Mouse (Mus musculus): ENCODE measurements at regions not wholly inside any gene's neighbourhood (a gene's known extent, or its start where the extent isn't known, plus 50 kb on each side); places are given as distances from the start of the nearest gene placed in this dataset.

GRCm38 (mm10) chr11:112443890-112444289 is 338.1 kb upstream of the Sox9 start:
- Histone ChIP-seq H3K36me3 (ENCODE audit: control insufficient read depth, insufficient read depth) (no peaks in the 10 kb centered on the region), H3K4me3 (no peak overlapping the region), H3ac (ENCODE audit: control insufficient read depth, insufficient read length) (no peak overlapping the region), H3K27me3 (ENCODE audit: control insufficient read depth, insufficient read depth, insufficient read length) (no peaks in the 10 kb centered on the region), H3K79me2 (ENCODE audit: control insufficient read depth, insufficient read depth) (no peaks in the 10 kb centered on the region), H3K4me2 (ENCODE audit: low read depth) (peak overlapping the region; percentile 60)
- TF ChIP-seq USF1 (IDR thresholded peaks at IDR 0.05; ENCODE audit: low read depth) = no peak
- no peak for TF ChIP-seq MYOD1 (IDR thresholded peaks at IDR 0.05; ENCODE audit: control insufficient read depth in 1 of 3, insufficient read length in 2 of 3, low read depth in 2 of 3)
- no peak for TF ChIP-seq CEBPB (IDR thresholded peaks at IDR 0.05; ENCODE audit: insufficient read depth, poor library complexity, severe bottlenecking)
- no peak for TF ChIP-seq TCF3 (IDR thresholded peaks at IDR 0.05; ENCODE audit: insufficient read length, low read depth)
- no peak for TF ChIP-seq SRF (IDR thresholded peaks at IDR 0.05; ENCODE audit: control insufficient read depth, insufficient read length, low read depth)

- Histone ChIP-seq H3K4me2 (ENCODE audit: low read depth) (no peak overlapping the region), H3K27me3 (ENCODE audit: control insufficient read depth, insufficient read depth, insufficient read length) (no peaks in the 10 kb centered on the region), H3K36me3 (ENCODE audit: control insufficient read depth, insufficient read depth) (no peaks in the 10 kb centered on the region), H3K79me2 (ENCODE audit: control insufficient read depth, insufficient read depth) (no peaks in the 10 kb centered on the region), H3ac (ENCODE audit: control insufficient read depth, insufficient read length) (no peak overlapping the region), H3K4me3 (no peak overlapping the region)
- no peak for TF ChIP-seq SRF (IDR thresholded peaks at IDR 0.05; ENCODE audit: control insufficient read depth, insufficient read length, low read depth)
- no peak for TF ChIP-seq E2F4 (IDR thresholded peaks at IDR 0.05; ENCODE audit: insufficient read depth)
- no peak for TF ChIP-seq TCF12 (IDR thresholded peaks at IDR 0.05; ENCODE audit: insufficient read depth, poor library complexity, severe bottlenecking)
- TF ChIP-seq USF1 (IDR thresholded peaks at IDR 0.05; ENCODE audit: low read depth) = no peak
- TF ChIP-seq CEBPB (IDR thresholded peaks at IDR 0.05; ENCODE audit: insufficient read depth, poor library complexity, severe bottlenecking) = no peak
- no peak for TF ChIP-seq MYOD1 (IDR thresholded peaks at IDR 0.05; ENCODE audit: control insufficient read depth in 1 of 3, insufficient read length in 2 of 3, low read depth in 2 of 3)
- TF ChIP-seq MYOG (IDR thresholded peaks at IDR 0.05; ENCODE audit: control insufficient read depth in 1 of 3, insufficient read depth in 1 of 3, insufficient read length in 2 of 3, low read depth in 2 of 3) = no peak
- no peak for TF ChIP-seq REST (IDR thresholded peaks at IDR 0.05; ENCODE audit: insufficient read depth, insufficient read length)
Observed at GRCm38 (mm10) chr11:112449632-112450031, 332.4 kb upstream of the Sox9 start.

GRCm38 (mm10) chr11:112450227-112450626 is 331.8 kb upstream of the Sox9 start:
- Histone ChIP-seq H3K4me3 (no peak overlapping the region), H3K36me3 (ENCODE audit: control insufficient read depth, insufficient read depth) (no peaks in the 10 kb centered on the region), H3ac (ENCODE audit: control insufficient read depth, insufficient read length) (no peak overlapping the region), H3K79me2 (ENCODE audit: control insufficient read depth, insufficient read depth) (no peaks in the 10 kb centered on the region), H3K4me2 (ENCODE audit: low read depth) (no peak overlapping the region), H3K27me3 (ENCODE audit: control insufficient read depth, insufficient read depth, insufficient read length) (no peaks in the 10 kb centered on the region)
- TF ChIP-seq MYOD1 (IDR thresholded peaks at IDR 0.05; ENCODE audit: control insufficient read depth in 1 of 3, insufficient read length in 2 of 3, low read depth in 2 of 3) (peak in 2 of 3 experiments; percentile 56 to 75), POLR2A (IDR thresholded peaks at IDR 0.05; ENCODE audit: insufficient read length, low read depth) (no peak)

GRCm38 (mm10) chr11:112458075-112458474 is 323.9 kb upstream of the Sox9 start:
- Histone ChIP-seq H3K79me2 (ENCODE audit: control insufficient read depth, insufficient read depth) (no peaks in the 10 kb centered on the region), H3K36me3 (ENCODE audit: control insufficient read depth, insufficient read depth) (no peaks in the 10 kb centered on the region), H3K4me3 (no peak overlapping the region), H3ac (ENCODE audit: control insufficient read depth, insufficient read length) (no peak overlapping the region), H3K4me2 (ENCODE audit: low read depth) (no peak overlapping the region), H3K27me3 (ENCODE audit: control insufficient read depth, insufficient read depth, insufficient read length) (no peaks in the 10 kb centered on the region)
- TF ChIP-seq USF1 (IDR thresholded peaks at IDR 0.05; ENCODE audit: low read depth) (no peak), CEBPB (IDR thresholded peaks at IDR 0.05; ENCODE audit: insufficient read depth, poor library complexity, severe bottlenecking) (no peak), MYOG (IDR thresholded peaks at IDR 0.05; ENCODE audit: control insufficient read depth in 1 of 3, insufficient read depth in 1 of 3, insufficient read length in 2 of 3, low read depth in 2 of 3) (no peak), POLR2A (IDR thresholded peaks at IDR 0.05; ENCODE audit: insufficient read length, low read depth) (no peak), MYOD1 (IDR thresholded peaks at IDR 0.05; ENCODE audit: control insufficient read depth in 1 of 3, insufficient read length in 2 of 3, low read depth in 2 of 3) (no peak), REST (IDR thresholded peaks at IDR 0.05; ENCODE audit: insufficient read depth, insufficient read length) (no peak), POLR2AphosphoS2 (IDR thresholded peaks at IDR 0.05; ENCODE audit: insufficient read length, low read depth) (no peak), TCF12 (IDR thresholded peaks at IDR 0.05; ENCODE audit: insufficient read depth, poor library complexity, severe bottlenecking) (no peak), SRF (IDR thresholded peaks at IDR 0.05; ENCODE audit: control insufficient read depth, insufficient read length, low read depth) (no peak), TCF3 (IDR thresholded peaks at IDR 0.05; ENCODE audit: insufficient read length, low read depth) (no peak), MAX (IDR thresholded peaks at IDR 0.05; ENCODE audit: low read depth) (no peak), E2F4 (IDR thresholded peaks at IDR 0.05; ENCODE audit: insufficient read depth) (no peak)

- Histone ChIP-seq H3K4me2 (ENCODE audit: low read depth) (no peak overlapping the region), H3ac (ENCODE audit: control insufficient read depth, insufficient read length) (no peak overlapping the region), H3K27me3 (ENCODE audit: control insufficient read depth, insufficient read depth, insufficient read length) (no peaks in the 10 kb centered on the region)
Observed at GRCm38 (mm10) chr11:112463121-112463520, 318.9 kb upstream of the Sox9 start.

More at GRCm38 (mm10) chr11:112463121-112463520, 318.9 kb upstream of the Sox9 start:
- H3K36me3 ChIP-seq (ENCODE audit: control insufficient read depth, insufficient read depth) = no peaks in the 10 kb centered on the region
- TF ChIP-seq USF1 (IDR thresholded peaks at IDR 0.05; ENCODE audit: low read depth) (no peak), REST (IDR thresholded peaks at IDR 0.05; ENCODE audit: insufficient read depth, insufficient read length) (no peak), SRF (IDR thresholded peaks at IDR 0.05; ENCODE audit: control insufficient read depth, insufficient read length, low read depth) (no peak), MYOD1 (IDR thresholded peaks at IDR 0.05; ENCODE audit: control insufficient read depth in 1 of 3, insufficient read length in 2 of 3, low read depth in 2 of 3) (no peak), E2F4 (IDR thresholded peaks at IDR 0.05; ENCODE audit: insufficient read depth) (no peak), CEBPB (IDR thresholded peaks at IDR 0.05; ENCODE audit: insufficient read depth, poor library complexity, severe bottlenecking) (no peak), TCF3 (IDR thresholded peaks at IDR 0.05; ENCODE audit: insufficient read length, low read depth) (no peak), POLR2A (IDR thresholded peaks at IDR 0.05; ENCODE audit: insufficient read length, low read depth) (no peak), POLR2AphosphoS2 (IDR thresholded peaks at IDR 0.05; ENCODE audit: insufficient read length, low read depth) (no peak), MYOG (IDR thresholded peaks at IDR 0.05; ENCODE audit: control insufficient read depth in 1 of 3, insufficient read depth in 1 of 3, insufficient read length in 2 of 3, low read depth in 2 of 3) (no peak), TCF12 (IDR thresholded peaks at IDR 0.05; ENCODE audit: insufficient read depth, poor library complexity, severe bottlenecking) (no peak), MAX (IDR thresholded peaks at IDR 0.05; ENCODE audit: low read depth) (no peak)
- no peak overlapping the region for H3K4me3 ChIP-seq
- no peaks in the 10 kb centered on the region for H3K79me2 ChIP-seq (ENCODE audit: control insufficient read depth, insufficient read depth)
